Mouse (Mus musculus): ENCODE measurements around the gene Etv2. TPM values are rescaled to one million over a fixed set of nuclear protein-coding genes. Genes with fewer than 3 reads are reported as not detected.

Etv2 gene
- polyA plus RNA-seq, 1 experiment from 2014 or later = not detected

GRCm38 (mm10) chr7:30612654-30613402 lies 22.8 kb downstream of the Etv2 start, which contains the start of gene Upk1a:
TSS of gene Upk1a (minus strand) at chr7:30612847.
- Histone ChIP-seq H3K36me3 (peaks cover 25% of the 10 kb centered on the region), H3K4me1 (no peaks in the 10 kb centered on the region), H3K27ac (no peak within 1 kb of the TSS), H3K9ac (no peak within 1 kb of the TSS), H3K9me3 (no peaks in the 10 kb centered on the region), H3K4me3 (no peak within 1 kb of the TSS), H3K27me3 (no peaks in the 10 kb centered on the region), H3K4me2 (replicated peaks) (no peak within 1 kb of the TSS)
- 70% methylated on average over 8 of the region's 8 CpGs for WGBS
- 0 out of 2 replicates have a peak, but pooled peaks have one; percentile 17 for ATAC-seq (ENCODE audit: insufficient number of reproducible peaks, insufficient read depth, low FRiP score, low TSS enrichment)

GRCm38 (mm10) chr7:30610043-30610442 lies 25.6 kb downstream of the Etv2 start:
- H3K27me3 ChIP-seq = no peaks in the 10 kb centered on the region
- no peak for ATAC-seq (ENCODE audit: insufficient number of reproducible peaks, insufficient read depth, low FRiP score, low TSS enrichment)
- H3K4me3 ChIP-seq = no peak overlapping the region

GRCm38 (mm10) chr7:30608476-30608875 lies 27.2 kb downstream of the Etv2 start:
- H3K9ac ChIP-seq = no peak overlapping the region
- H3K4me3 ChIP-seq = no peak overlapping the region
- no peak overlapping the region for H3K4me2 ChIP-seq (replicated peaks)
- no peaks in the 10 kb centered on the region for H3K36me3 ChIP-seq
- no peaks in the 10 kb centered on the region for H3K9me3 ChIP-seq
- H3K27ac ChIP-seq = no peak overlapping the region
- H3K27me3 ChIP-seq = no peaks in the 10 kb centered on the region
- ATAC-seq (ENCODE audit: insufficient number of reproducible peaks, insufficient read depth, low FRiP score, low TSS enrichment) = no peak
- WGBS = 50% methylated on average over 14 of the region's 16 CpGs
- H3K4me1 ChIP-seq = no peaks in the 10 kb centered on the region

More at GRCm38 (mm10) chr7:30610043-30610442, 25.6 kb downstream of the Etv2 start:
- H3K27ac ChIP-seq = no peak overlapping the region
- no peak overlapping the region for H3K4me2 ChIP-seq (replicated peaks)
- H3K4me1 ChIP-seq = no peaks in the 10 kb centered on the region
- 58% methylated on average over 7 of the region's 7 CpGs for WGBS
- no peak overlapping the region for H3K9ac ChIP-seq
- no peaks in the 10 kb centered on the region for H3K36me3 ChIP-seq
- H3K9me3 ChIP-seq = no peaks in the 10 kb centered on the region

- Histone ChIP-seq H3K4me3 (no peak overlapping the region), H3K36me3 (no peaks in the 10 kb centered on the region), H3K27ac (no peak overlapping the region), H3K9ac (no peak overlapping the region), H3K9me3 (no peaks in the 10 kb centered on the region), H3K4me2 (replicated peaks) (no peak overlapping the region), H3K27me3 (no peaks in the 10 kb centered on the region), H3K4me1 (no peaks in the 10 kb centered on the region)
- 33% methylated on average over 8 of the region's 8 CpGs for WGBS
- 0 out of 2 replicates have a peak, but pooled peaks have one; percentile 41 for ATAC-seq (ENCODE audit: insufficient number of reproducible peaks, insufficient read depth, low FRiP score, low TSS enrichment)
Observed at GRCm38 (mm10) chr7:30607706-30608309, 27.8 kb downstream of the Etv2 start.

GRCm38 (mm10) chr7:30604944-30605343 lies 30.7 kb downstream of the Etv2 start:
- 88% methylated on average over 8 of the region's 8 CpGs for WGBS
- no peak for ATAC-seq (ENCODE audit: insufficient number of reproducible peaks, insufficient read depth, low FRiP score, low TSS enrichment)
- no peak overlapping the region for H3K4me3 ChIP-seq
- no peak overlapping the region for H3K27ac ChIP-seq
- no peaks in the 10 kb centered on the region for H3K9me3 ChIP-seq
- no peaks in the 10 kb centered on the region for H3K27me3 ChIP-seq
- no peak overlapping the region for H3K4me2 ChIP-seq (replicated peaks)
- H3K9ac ChIP-seq = no peak overlapping the region
- no peaks in the 10 kb centered on the region for H3K4me1 ChIP-seq
- H3K36me3 ChIP-seq = no peaks in the 10 kb centered on the region

GRCm38 (mm10) chr7:30604424-30604823 lies 31.2 kb downstream of the Etv2 start:
- H3K4me2 ChIP-seq (replicated peaks) = no peak overlapping the region
- H3K9ac ChIP-seq = no peak overlapping the region
- H3K4me1 ChIP-seq = no peaks in the 10 kb centered on the region
- no peak overlapping the region for H3K27ac ChIP-seq
- ATAC-seq (ENCODE audit: insufficient number of reproducible peaks, insufficient read depth, low FRiP score, low TSS enrichment) = no peak
- no peak overlapping the region for H3K4me3 ChIP-seq
- no peaks in the 10 kb centered on the region for H3K9me3 ChIP-seq
- H3K36me3 ChIP-seq = no peaks in the 10 kb centered on the region
- H3K27me3 ChIP-seq = no peaks in the 10 kb centered on the region
- WGBS = 42% methylated on average over 8 of the region's 8 CpGs

- no peak overlapping the region for H3K27ac ChIP-seq
- H3K9ac ChIP-seq = no peak overlapping the region
- no peak for ATAC-seq (ENCODE audit: insufficient number of reproducible peaks, insufficient read depth, low FRiP score, low TSS enrichment)
- WGBS = 18% methylated on average over 2 of the region's 3 CpGs
- no peak overlapping the region for H3K4me2 ChIP-seq (replicated peaks)
- no peaks in the 10 kb centered on the region for H3K4me1 ChIP-seq
- H3K9me3 ChIP-seq = 0 out of 2 replicates have a peak, but pooled peaks cover 2% of the 10 kb centered on the region
- no peak overlapping the region for H3K4me3 ChIP-seq
- H3K36me3 ChIP-seq = no peaks in the 10 kb centered on the region
- H3K27me3 ChIP-seq = no peaks in the 10 kb centered on the region
Observed at GRCm38 (mm10) chr7:30602583-30602982, 33.1 kb downstream of the Etv2 start.

GRCm38 (mm10) chr7:30600651-30601050 lies 35.0 kb downstream of the Etv2 start:
- Histone ChIP-seq H3K27ac (no peak overlapping the region), H3K27me3 (no peaks in the 10 kb centered on the region), H3K9me3 (0 out of 2 replicates have a peak, but pooled peaks cover 2% of the 10 kb centered on the region), H3K4me3 (no peak overlapping the region), H3K4me1 (no peaks in the 10 kb centered on the region), H3K9ac (no peak overlapping the region), H3K4me2 (replicated peaks) (no peak overlapping the region), H3K36me3 (no peaks in the 10 kb centered on the region)
- ATAC-seq (ENCODE audit: insufficient number of reproducible peaks, insufficient read depth, low FRiP score, low TSS enrichment) = no peak
- WGBS = 74% methylated on average over 7 of the region's 7 CpGs

- Histone ChIP-seq H3K4me3 (no peak overlapping the region), H3K27ac (no peak overlapping the region), H3K27me3 (no peaks in the 10 kb centered on the region), H3K9me3 (0 out of 2 replicates have a peak, but pooled peaks cover 2% of the 10 kb centered on the region), H3K36me3 (no peaks in the 10 kb centered on the region), H3K4me1 (no peaks in the 10 kb centered on the region), H3K9ac (no peak overlapping the region), H3K4me2 (replicated peaks) (no peak overlapping the region)
- ATAC-seq (ENCODE audit: insufficient number of reproducible peaks, insufficient read depth, low FRiP score, low TSS enrichment) = peak; percentile 90
- WGBS = 4% methylated on average over 16 of the region's 16 CpGs
Observed at GRCm38 (mm10) chr7:30599933-30600353, 35.7 kb downstream of the Etv2 start.

GRCm38 (mm10) chr7:30598786-30599185 lies 36.9 kb downstream of the Etv2 start, which contains the start of gene Zbtb32:
TSS of gene Zbtb32 (minus strand) at chr7:30598909.
- H3K4me3 ChIP-seq = no peak within 1 kb of the TSS

GRCm38 (mm10) chr7:30596811-30597210 lies 38.8 kb downstream of the Etv2 start:
- 0 out of 2 replicates have a peak, but pooled peaks cover 2% of the 10 kb centered on the region for H3K9me3 ChIP-seq
- no peaks in the 10 kb centered on the region for H3K36me3 ChIP-seq
- no peak overlapping the region for H3K4me2 ChIP-seq (replicated peaks)
- no peaks in the 10 kb centered on the region for H3K4me1 ChIP-seq
- no peak for ATAC-seq (ENCODE audit: insufficient number of reproducible peaks, insufficient read depth, low FRiP score, low TSS enrichment)
- no peak overlapping the region for H3K4me3 ChIP-seq
- no peaks in the 10 kb centered on the region for H3K27me3 ChIP-seq
- 68% methylated on average over 5 of the region's 5 CpGs for WGBS
- H3K9ac ChIP-seq = no peak overlapping the region
- no peak overlapping the region for H3K27ac ChIP-seq

More at GRCm38 (mm10) chr7:30598786-30599185, 36.9 kb downstream of the Etv2 start, which contains the start of gene Zbtb32:
- Histone ChIP-seq H3K27me3 (no peaks in the 10 kb centered on the region), H3K4me1 (no peaks in the 10 kb centered on the region), H3K36me3 (no peaks in the 10 kb centered on the region), H3K27ac (no peak within 1 kb of the TSS), H3K9me3 (0 out of 2 replicates have a peak, but pooled peaks cover 2% of the 10 kb centered on the region), H3K9ac (no peak within 1 kb of the TSS), H3K4me2 (replicated peaks) (no peak within 1 kb of the TSS)
- 92% methylated on average over 12 of the region's 12 CpGs for WGBS
- no peak for ATAC-seq (ENCODE audit: insufficient number of reproducible peaks, insufficient read depth, low FRiP score, low TSS enrichment)

GRCm38 (mm10) chr7:30596093-30596492 lies 39.6 kb downstream of the Etv2 start:
- H3K9me3 ChIP-seq = 0 out of 2 replicates have a peak, but pooled peaks cover 2% of the 10 kb centered on the region
- no peak overlapping the region for H3K4me2 ChIP-seq (replicated peaks)
- no peaks in the 10 kb centered on the region for H3K27me3 ChIP-seq
- no peak overlapping the region for H3K4me3 ChIP-seq
- H3K27ac ChIP-seq = no peak overlapping the region
- H3K4me1 ChIP-seq = no peaks in the 10 kb centered on the region
- 78% methylated on average over 5 of the region's 5 CpGs for WGBS
- no peak overlapping the region for H3K9ac ChIP-seq
- H3K36me3 ChIP-seq = no peaks in the 10 kb centered on the region
- no peak for ATAC-seq (ENCODE audit: insufficient number of reproducible peaks, insufficient read depth, low FRiP score, low TSS enrichment)
